Mouse (Mus musculus) colon, adult 2 months (tissue): ENCODE measurements around the gene Trim40. TPM values are rescaled to one million over a fixed set of nuclear protein-coding genes. Genes with fewer than 3 reads are reported as not detected.

Experiments used
- polyA plus RNA-seq: library from polyadenylated mRNA; depleted of rRNA; stranded (reverse); fragments of >200 nt; gene quantifications from 2 replicates; pipeline ENCODE4 v1.2.3, GENCODE M21; 2012; rRNA removed

The Trim40 gene
- 14.6 and 18.9 TPM in 2 replicates for polyA plus RNA-seq

DNA sequence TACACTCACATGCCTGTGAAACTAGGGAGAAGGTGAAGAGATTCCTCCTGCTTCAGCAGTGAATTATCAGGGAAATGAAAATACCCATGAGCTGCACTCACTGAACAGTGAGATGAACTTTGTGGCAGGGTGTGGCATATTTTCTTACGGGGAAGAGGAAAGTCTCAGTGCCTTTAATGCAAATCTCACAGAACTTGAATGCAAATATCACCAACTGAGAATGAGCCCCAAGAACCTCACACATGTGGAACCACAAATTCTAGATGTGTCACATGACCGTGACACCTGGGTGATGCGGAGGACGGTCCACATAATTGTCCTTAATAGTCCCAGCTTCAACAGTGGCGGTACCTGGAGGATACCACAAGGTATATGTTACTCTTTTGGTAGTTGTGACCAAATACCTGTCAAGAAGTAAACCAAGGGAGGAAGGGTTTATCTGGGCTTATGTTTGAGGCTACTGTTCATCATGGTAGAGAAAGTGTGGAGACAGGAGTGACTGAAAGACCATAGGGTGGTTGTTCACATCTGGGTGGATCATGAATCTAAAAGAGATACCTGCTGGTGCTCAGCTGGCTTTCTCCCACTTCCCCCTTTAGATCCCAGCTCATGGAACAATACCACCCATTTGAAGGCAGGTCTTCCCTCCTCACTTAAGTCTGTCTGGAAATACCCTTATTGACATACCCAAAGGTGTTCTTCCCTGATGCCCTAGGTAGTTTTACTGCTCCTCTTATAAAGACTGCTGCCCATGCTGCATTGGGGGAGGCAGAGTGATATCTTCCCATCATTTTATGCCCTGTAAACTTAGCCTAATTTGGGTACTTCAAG is at the start of gene Trim40:
TSS of gene Trim40 (minus strand) at position 51 of the 831 bp plus-strand sequence.

GRCm38 (mm10) chr17:36897552-36898205 is 7.8 kb upstream of the Trim40 start, which contains the start of gene Trim31:
Gene Trim31, plus strand, starts transcription at chr17:36898118.

GRCm38 (mm10) chr17:36869284-36869954 is 20.5 kb downstream of the Trim40 start, which contains the start of gene Trim10:
Gene Trim10, plus strand, starts transcription at chr17:36869574.

GRCm38 (mm10) chr17:36866719-36867527 is 23.0 kb downstream of the Trim40 start, which contains the start of gene Trim15:
Gene Trim15, minus strand, starts transcription at chr17:36867210.

DNA sequence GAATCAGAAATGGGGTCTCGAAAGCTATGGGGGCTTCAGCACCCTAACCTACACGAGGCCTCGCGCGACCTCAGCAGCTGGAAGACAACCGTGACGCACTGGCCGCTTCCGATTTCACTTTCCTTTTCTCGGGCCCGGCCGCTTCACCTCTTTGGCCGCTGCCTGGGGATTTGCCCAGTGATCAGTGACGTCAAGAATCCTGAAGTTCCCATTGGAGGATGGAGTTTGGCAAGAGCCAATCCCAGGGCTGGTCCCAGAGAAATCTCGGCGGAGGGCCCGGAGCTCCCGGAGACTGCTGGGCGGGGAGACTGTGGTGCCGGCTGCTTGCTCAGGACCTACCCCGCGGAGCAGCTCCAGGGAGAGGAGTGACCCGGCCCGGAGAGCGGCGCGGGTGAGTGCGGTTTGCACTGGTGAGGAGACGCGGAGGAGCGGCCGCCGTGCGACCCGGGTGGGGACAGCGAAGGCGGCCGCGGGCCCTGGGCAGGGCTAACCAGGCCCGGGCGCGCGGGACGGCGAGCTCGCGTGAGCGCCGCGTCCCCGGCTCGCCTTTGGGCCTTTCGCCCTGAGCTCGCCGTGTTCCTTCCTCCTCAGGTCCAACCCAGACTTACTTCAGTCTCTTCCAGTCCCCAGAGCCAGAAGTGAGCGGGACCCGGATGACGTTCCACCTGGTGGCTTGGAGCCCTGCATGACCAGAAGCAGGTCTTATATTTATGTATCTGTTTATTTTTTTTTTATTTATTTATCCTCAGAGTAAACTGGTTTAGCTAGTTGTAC is 52.9 kb downstream of the Trim40 start, which contains the start of gene Trim26:
TSS of gene Trim26 (plus strand) at position 261 of the 774 bp plus-strand sequence.

Other genes starting within 250 kb of the Trim40 start
- gene H2-M9, start 247.5 kb downstream of the Trim40 start, polyA plus RNA-seq, result not detected in 2 replicates
- not detected in 2 replicates for gene H2-M1, start 217.9 kb downstream of the Trim40 start, polyA plus RNA-seq
- not detected in 2 replicates for gene H2-M10.5, start 117.2 kb downstream of the Trim40 start, polyA plus RNA-seq
- gene H2-M10.6, start 78.0 kb downstream of the Trim40 start, polyA plus RNA-seq, result not detected in 2 replicates
- gene Trim26, start 53.0 kb downstream of the Trim40 start, polyA plus RNA-seq, result 36.0 and 41.7 TPM in 2 replicates
- 6.8 and 15.1 TPM in 2 replicates for gene Trim15, start 22.9 kb downstream of the Trim40 start, polyA plus RNA-seq
- gene Trim10, start 20.5 kb downstream of the Trim40 start, polyA plus RNA-seq, result not detected in 2 replicates
- gene Trim31, start 8.0 kb upstream of the Trim40 start, polyA plus RNA-seq, result 18.0 and 23.9 TPM in 2 replicates
- gene Rnf39, start 52.8 kb upstream of the Trim40 start, polyA plus RNA-seq, result 38.9 and 42.9 TPM in 2 replicates
- gene Ppp1r11, start 61.6 kb upstream of the Trim40 start, polyA plus RNA-seq, result 45.1 and 56.4 TPM in 2 replicates
- 19.3 and 25.8 TPM in 2 replicates for gene Znrd1, start 68.4 kb upstream of the Trim40 start, polyA plus RNA-seq
- 1.1 and 1.2 TPM in 2 replicates for gene Znrd1as, start 68.5 kb upstream of the Trim40 start, polyA plus RNA-seq
- gene 2410137M14Rik, start 91.1 kb upstream of the Trim40 start, polyA plus RNA-seq, result not detected in 2 replicates
- gene H2-M5, start 99.4 kb upstream of the Trim40 start, polyA plus RNA-seq, result 0.28 TPM in 1 of 2 replicates, not detected in the other
- 1.7 and 1.9 TPM in 2 replicates for gene Zfp57, start 111.0 kb upstream of the Trim40 start, polyA plus RNA-seq
- not detected in 2 replicates for gene Mog, start 133.3 kb upstream of the Trim40 start, polyA plus RNA-seq
- 20.3 and 20.6 TPM in 2 replicates for gene Gabbr1, start 155.8 kb upstream of the Trim40 start, polyA plus RNA-seq
- gene Olfr90, start 198.4 kb upstream of the Trim40 start, polyA plus RNA-seq, result not detected in 2 replicates
- gene Olfr91, start 208.2 kb upstream of the Trim40 start, polyA plus RNA-seq, result not detected in 2 replicates
- not detected in 2 replicates for gene Olfr92, start 230.0 kb upstream of the Trim40 start, polyA plus RNA-seq